Mouse (Mus musculus): ENCODE measurements around the gene Apobec4. TPM values are rescaled to one million over a fixed set of nuclear protein-coding genes. Genes with fewer than 3 reads are reported as not detected.

Apobec4 gene
- polyA plus RNA-seq, 1 experiment: not detected

GRCm38 (mm10) chr1:152798125-152798524 lies 47.8 kb downstream of the Apobec4 start:
- no peak overlapping the region for H3K4me3 ChIP-seq (ENCODE audit: insufficient read depth, low read length)
- no peak overlapping the region for H3K27ac ChIP-seq (ENCODE audit: insufficient read depth, low read length)
- no peaks in the 10 kb centered on the region for H3K4me1 ChIP-seq (ENCODE audit: control insufficient read depth, insufficient read depth, low read length)
- no peak for TF ChIP-seq CTCF (IDR thresholded peaks at IDR 0.05; ENCODE audit: borderline replicate concordance, insufficient read depth, low read length)

DNA sequence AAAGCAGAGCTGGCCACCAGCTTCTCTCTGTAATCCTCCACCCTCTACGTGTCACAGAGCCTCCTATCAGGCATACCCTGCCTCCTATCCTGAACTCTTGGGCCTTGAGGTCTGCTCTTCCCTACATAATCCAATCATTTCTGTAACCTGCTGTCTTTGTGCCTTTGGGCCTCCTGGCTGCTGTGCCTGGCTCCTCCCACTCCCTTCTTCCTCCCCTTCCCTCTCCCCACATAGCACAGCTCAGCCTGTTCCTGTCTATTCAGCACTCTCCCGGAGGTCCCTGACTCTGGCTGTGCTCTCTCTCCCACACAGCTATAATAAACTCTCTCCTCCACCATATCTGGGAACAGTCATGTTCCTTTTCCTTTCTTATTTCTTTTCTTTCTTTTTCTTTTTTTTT lies 49.5 kb downstream of the Apobec4 start, which contains the start of gene Ncf2:
TSS of gene Ncf2 (plus strand) at position 298 of the 400 bp plus-strand sequence.
- H3K4me3 ChIP-seq (ENCODE audit: insufficient read depth, low read length): no peak within 1 kb of the TSS
- no peak for TF ChIP-seq CTCF (IDR thresholded peaks at IDR 0.05; ENCODE audit: borderline replicate concordance, insufficient read depth, low read length)
- no peak for TF ChIP-seq POLR2A (IDR thresholded peaks at IDR 0.05; ENCODE audit: low read depth, low read length)

DNA sequence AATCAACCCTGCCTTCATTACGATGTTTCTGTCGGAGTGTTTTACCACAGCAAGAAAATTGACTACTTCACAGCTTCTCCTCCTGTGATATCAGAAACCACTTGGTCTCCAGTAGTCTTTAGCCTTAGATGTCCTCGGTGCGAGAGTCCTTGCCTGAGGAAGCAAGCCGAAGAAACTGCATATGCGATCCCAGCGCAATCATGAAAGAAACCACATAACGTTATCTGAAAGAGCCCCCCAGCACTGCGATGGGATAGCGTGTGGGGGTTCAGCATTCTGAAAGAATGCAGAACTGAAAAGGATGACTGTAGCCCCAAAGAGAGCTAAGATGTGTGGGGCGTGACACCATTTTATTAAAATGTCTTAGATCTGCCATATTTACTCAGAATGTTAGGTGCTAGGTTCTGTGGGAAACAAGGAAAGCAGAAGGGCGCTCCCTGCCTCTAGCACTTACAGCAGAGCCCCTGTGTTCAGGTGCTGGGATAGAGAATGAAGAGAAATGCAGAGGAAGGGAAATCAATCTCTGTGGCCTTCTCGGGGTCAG lies 50.4 kb downstream of the Apobec4 start:
- Histone ChIP-seq H3K27ac (ENCODE audit: insufficient read depth, low read length) (no peak overlapping the region), H3K4me1 (ENCODE audit: control insufficient read depth, insufficient read depth, low read length) (no peaks in the 10 kb centered on the region), H3K4me3 (ENCODE audit: insufficient read depth, low read length) (no peak overlapping the region)
- TF ChIP-seq CTCF (IDR thresholded peaks at IDR 0.05; ENCODE audit: borderline replicate concordance, insufficient read depth, low read length) (no peak), POLR2A (IDR thresholded peaks at IDR 0.05; ENCODE audit: low read depth, low read length) (no peak)

More for the DNA sequence above, 49.5 kb downstream of the Apobec4 start, which contains the start of gene Ncf2:
- no peaks in the 10 kb centered on the region for H3K4me1 ChIP-seq (ENCODE audit: control insufficient read depth, insufficient read depth, low read length)
- no peak within 1 kb of the TSS for H3K27ac ChIP-seq (ENCODE audit: insufficient read depth, low read length)

DNA sequence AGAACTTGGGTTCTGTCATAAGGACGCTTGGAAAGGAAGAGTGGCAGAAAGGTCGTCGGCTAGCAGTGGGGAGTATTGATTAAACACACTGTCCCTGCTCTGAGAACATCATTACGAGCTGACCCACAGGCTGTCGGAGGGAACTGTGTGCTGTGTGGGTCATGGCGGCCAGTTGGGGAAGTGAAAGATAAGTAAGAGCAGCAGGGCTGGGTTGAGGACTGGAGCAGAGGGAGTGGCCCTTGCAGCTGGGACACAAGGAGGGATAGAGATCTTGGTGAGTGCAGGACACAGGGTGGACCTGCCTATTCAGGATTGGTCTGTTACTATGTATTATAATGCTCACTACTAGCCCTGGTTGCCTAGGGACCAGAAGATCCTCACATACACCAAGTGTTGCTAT lies 54.6 kb downstream of the Apobec4 start:
- no peak overlapping the region for H3K27ac ChIP-seq (ENCODE audit: insufficient read depth, low read length)
- no peak overlapping the region for H3K4me3 ChIP-seq (ENCODE audit: insufficient read depth, low read length)
- TF ChIP-seq CTCF (IDR thresholded peaks at IDR 0.05; ENCODE audit: borderline replicate concordance, insufficient read depth, low read length) (no peak), POLR2A (IDR thresholded peaks at IDR 0.05; ENCODE audit: low read depth, low read length) (no peak)
- no peaks in the 10 kb centered on the region for H3K4me1 ChIP-seq (ENCODE audit: control insufficient read depth, insufficient read depth, low read length)

Other genes with a start within 250 kb of the Apobec4 start
- 53.6 and 54.3 TPM in 2 replicates for gene Rgl1, start 15.8 kb downstream of the Apobec4 start, polyA plus RNA-seq (2011; ENCODE audit: insufficient read length, low read depth, missing spikeins)
- gene Arpc5, start 16.0 kb downstream of the Apobec4 start, polyA plus RNA-seq (2011; ENCODE audit: insufficient read length, low read depth, missing spikeins): 190 and 261 TPM in 2 replicates
- 0.18 and 1.7 TPM in 2 replicates for gene Ncf2, start 49.6 kb downstream of the Apobec4 start, polyA plus RNA-seq (2011; ENCODE audit: insufficient read length, low read depth, missing spikeins)
- gene Smg7, start 152.1 kb downstream of the Apobec4 start, polyA plus RNA-seq (2011; ENCODE audit: insufficient read length, low read depth, missing spikeins): 45.6 and 49.0 TPM in 2 replicates
- gene Nmnat2, start 204.4 kb downstream of the Apobec4 start, polyA plus RNA-seq (2011; ENCODE audit: insufficient read length, low read depth, missing spikeins): 26.7 and 30.4 TPM in 2 replicates